Mouse (Mus musculus): ENCODE data around the gene Igsf23.

DNA sequence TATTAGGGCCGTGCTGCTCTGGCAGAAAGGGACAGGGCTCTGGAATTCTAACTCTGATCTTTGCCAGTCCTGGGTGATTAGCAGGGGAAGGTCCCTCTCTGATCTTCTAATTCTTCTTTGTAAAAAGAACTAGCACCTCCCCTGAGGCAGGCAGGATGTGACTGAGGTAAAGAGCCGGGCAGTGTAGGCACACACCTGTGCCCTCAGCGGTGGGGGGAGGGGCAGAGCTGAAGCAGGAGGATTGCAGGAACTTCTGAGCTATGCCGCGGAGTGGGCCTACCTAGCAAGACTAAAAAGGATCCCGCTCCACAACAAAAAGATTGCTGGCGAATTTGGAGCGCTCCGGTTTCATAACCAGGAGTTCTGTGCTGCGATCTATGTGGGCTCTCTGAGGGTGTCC, 560 bp downstream of the Igsf23 start:
- TF ChIP-seq EP300 (IDR thresholded peaks at IDR 0.05; ENCODE audit: insufficient read depth, low read depth, low read length) (peak; percentile 74), CTCF (IDR thresholded peaks at IDR 0.05; ENCODE audit: low read depth, low read length) (no peak), POLR2A (IDR thresholded peaks at IDR 0.05; ENCODE audit: insufficient read depth, low read length) (no peak)
